Mouse (Mus musculus) embryonic facial prominence, embryonic 10.5 days (tissue): Measurements from ENCODE around the gene P2rx6. TPM values are rescaled to one million over a fixed set of nuclear protein-coding genes. Genes with fewer than 3 reads are reported as not detected.
A peak's percentile ranks its signal among the peaks of the same experiment; 100 is the strongest.

Source experiments
- DNase-seq: peaks from one replicate; pipeline ENCODE4 v3.0.0-alpha.2; 2017; ENCODE audit warnings: low spot score
- H3K27ac ChIP-seq: fragments of 300-500 bp; sonication (generic); replicated peaks from 2 replicates; pipeline ENCODE4 v1.5.1; 2016; ENCODE audit warnings: mild to moderate bottlenecking
- H3K27me3 ChIP-seq: fragments of 300-500 bp; sonication (generic); replicated peaks from 2 replicates; pipeline ENCODE4 v1.6.1; 2016; ENCODE audit warnings: low read depth, mild to moderate bottlenecking; ENCODE audit not compliant: poor library complexity, severe bottlenecking
- H3K36me3 ChIP-seq: fragments of 300-500 bp; sonication (generic); replicated peaks from 2 replicates; pipeline ENCODE4 v1.6.1; 2016; ENCODE audit warnings: mild to moderate bottlenecking, moderate library complexity
- H3K4me1 ChIP-seq: fragments of 300-500 bp; sonication (generic); 2 replicates; pipeline ENCODE4 v1.6.1; 2016
- H3K4me3 ChIP-seq: fragments of 300-500 bp; sonication (generic); 2 replicates; pipeline ENCODE4 v1.5.1; 2016; ENCODE audit warnings: mild to moderate bottlenecking, moderate library complexity
- H3K9me3 ChIP-seq: fragments of 300-500 bp; sonication (generic); 2 replicates; pipeline ENCODE4 v1.6.1; 2016; ENCODE audit warnings: mild to moderate bottlenecking
- WGBS: fragments of 180-500 bp; shearing (Covaris S2); methylation state at CpG from one replicate; pipeline ENCODE4 v1.1.7; 2016; 5-methylcytosine and 5-hydroxymethylcytosine counted together
- polyA plus RNA-seq: library from polyadenylated mRNA; unstranded; fragments of >200 nt; fragmentation: Nextera tagmentation; extraction: Ambion mirVana; gene quantifications from 2 replicates; pipeline ENCODE4 v1.2.1, GENCODE M21; 2016

Gene P2rx6
- polyA plus RNA-seq, 1 experiment from 2014 or later = 0.24 TPM

- DNase-seq = no peak
- 86% methylated on average over 5 of the region's 5 CpGs for WGBS
- H3K27me3 ChIP-seq = no peaks in the 10 kb centered on the region
- H3K36me3 ChIP-seq = peaks cover 3% of the 10 kb centered on the region
- no peak overlapping the region for H3K4me3 ChIP-seq
- no peak overlapping the region for H3K27ac ChIP-seq
- H3K9me3 ChIP-seq = no peaks in the 10 kb centered on the region
- peaks cover 16% of the 10 kb centered on the region for H3K4me1 ChIP-seq
These were observed 54.5 kb downstream of the P2rx6 start for GRCm38 (mm10) chr16:17616212-17616611.

- H3K4me1 ChIP-seq = peaks cover 16% of the 10 kb centered on the region
- peaks cover 21% of the 10 kb centered on the region for H3K36me3 ChIP-seq
- H3K4me3 ChIP-seq = peak overlapping the region; percentile 37
- no peaks in the 10 kb centered on the region for H3K9me3 ChIP-seq
- 17% methylated on average over 13 of the region's 13 CpGs for WGBS
- H3K27me3 ChIP-seq = no peaks in the 10 kb centered on the region
- peak; percentile 76 for DNase-seq
- 0 out of 2 replicates have a peak overlapping the region, but pooled peaks have one; percentile 20 for H3K27ac ChIP-seq
These were observed 56.4 kb downstream of the P2rx6 start for GRCm38 (mm10) chr16:17617922-17618565.

- peaks cover 16% of the 10 kb centered on the region for H3K4me1 ChIP-seq
- no peaks in the 10 kb centered on the region for H3K9me3 ChIP-seq
- peak within 1 kb of the TSS; percentile 88 for H3K27ac ChIP-seq
- no peaks in the 10 kb centered on the region for H3K27me3 ChIP-seq
- peaks cover 35% of the 10 kb centered on the region for H3K36me3 ChIP-seq
- WGBS = 4% methylated on average over 60 of the region's 60 CpGs
- DNase-seq = peak; percentile 94
- H3K4me3 ChIP-seq = peak within 1 kb of the TSS; percentile 84
These were observed 57.8 kb downstream of the P2rx6 start, which contains the start of gene Smpd4 for GRCm38 (mm10) chr16:17619198-17620105. Gene Smpd4, plus strand, starts transcription at chr16:17619354.

- Histone ChIP-seq H3K27ac (no peak overlapping the region), H3K4me1 (peaks cover 16% of the 10 kb centered on the region), H3K36me3 (peaks cover 59% of the 10 kb centered on the region), H3K4me3 (no peak overlapping the region), H3K9me3 (no peaks in the 10 kb centered on the region), H3K27me3 (no peaks in the 10 kb centered on the region)
- DNase-seq = no peak
- 91% methylated on average over 1 of the region's 1 CpGs for WGBS
These were observed 60.3 kb downstream of the P2rx6 start for GRCm38 (mm10) chr16:17621936-17622335.

DNA sequence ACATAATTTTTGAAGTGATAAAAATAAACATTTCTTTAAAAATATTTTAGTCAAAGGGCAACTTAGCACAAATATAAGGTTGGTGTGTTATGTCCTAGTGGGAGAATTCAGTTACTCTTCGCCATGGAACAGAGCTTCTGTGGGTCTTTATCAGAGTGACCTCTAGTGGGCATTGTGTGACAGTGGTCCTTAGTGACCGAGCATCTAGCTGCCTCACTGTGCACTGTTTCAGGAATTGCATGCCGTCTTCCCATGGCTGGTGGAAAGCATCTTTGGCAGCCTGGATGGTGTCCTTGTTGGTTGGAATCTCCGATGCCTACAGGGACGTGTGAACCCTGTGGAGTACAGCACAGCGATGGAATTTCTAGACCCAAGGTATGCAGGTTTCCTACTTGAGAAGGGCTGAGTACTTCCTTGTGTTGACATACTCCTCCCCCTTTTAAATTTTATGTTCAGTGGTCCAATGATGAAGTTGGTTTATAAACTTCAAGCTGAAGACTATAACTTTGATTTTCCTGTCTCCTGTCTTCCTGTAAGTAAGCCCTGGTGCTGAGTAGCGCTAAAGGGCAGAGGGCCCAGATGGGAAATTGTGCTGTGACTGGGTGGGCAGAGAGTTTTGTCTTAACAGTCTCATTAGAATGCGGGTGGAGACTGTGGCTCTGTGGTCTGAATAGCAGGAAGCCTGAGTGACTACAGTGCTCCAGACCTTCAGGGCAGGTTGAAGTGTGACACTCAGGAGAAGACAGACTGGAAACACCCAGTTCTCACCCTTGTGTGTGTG lies 64.0 kb downstream of the P2rx6 start:
- peaks cover 97% of the 10 kb centered on the region for H3K36me3 ChIP-seq
- DNase-seq = no peak
- H3K27ac ChIP-seq = no peak overlapping the region
- no peaks in the 10 kb centered on the region for H3K27me3 ChIP-seq
- no peaks in the 10 kb centered on the region for H3K9me3 ChIP-seq
- WGBS = 72% methylated on average over 8 of the region's 8 CpGs
- peaks cover 1% of the 10 kb centered on the region for H3K4me1 ChIP-seq
- no peak overlapping the region for H3K4me3 ChIP-seq

DNA sequence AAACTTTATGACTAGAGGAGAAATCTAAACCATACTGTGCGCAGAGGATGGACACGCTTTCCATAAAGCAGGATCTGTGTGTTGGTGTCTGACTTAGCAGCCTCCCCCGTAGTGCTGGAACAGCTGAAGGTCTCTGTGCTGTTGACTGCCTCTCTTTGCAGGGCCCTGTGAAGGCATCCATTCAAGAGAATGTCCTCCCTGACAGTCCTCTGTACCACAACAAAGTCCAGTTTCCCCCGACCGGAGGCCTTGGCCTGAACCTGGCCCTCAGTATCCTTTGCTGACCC lies 64.5 kb downstream of the P2rx6 start:
- H3K36me3 ChIP-seq = peaks cover 99% of the 10 kb centered on the region
- DNase-seq = no peak
- 97% methylated on average over 5 of the region's 5 CpGs for WGBS
- no peaks in the 10 kb centered on the region for H3K9me3 ChIP-seq
- H3K4me1 ChIP-seq = no peaks in the 10 kb centered on the region
- H3K4me3 ChIP-seq = no peak overlapping the region
- H3K27me3 ChIP-seq = no peaks in the 10 kb centered on the region
- H3K27ac ChIP-seq = no peak overlapping the region

Other genes with a start within 250 kb of the P2rx6 start
- 0.19 and 0.21 TPM in 2 replicates for gene Serpind1, start 230.5 kb upstream of the P2rx6 start, polyA plus RNA-seq
- gene Snap29, start 155.9 kb upstream of the P2rx6 start, polyA plus RNA-seq = 9.8 and 11.2 TPM in 2 replicates
- 38.0 and 39.0 TPM in 2 replicates for gene Pi4ka, start 155.6 kb upstream of the P2rx6 start, polyA plus RNA-seq
- 70.9 and 73.3 TPM in 2 replicates for gene Crkl, start 109.9 kb upstream of the P2rx6 start, polyA plus RNA-seq
- 0.75 and 1.1 TPM in 2 replicates for gene Aifm3, start 72.3 kb upstream of the P2rx6 start, polyA plus RNA-seq
- gene Lztr1, start 53.2 kb upstream of the P2rx6 start, polyA plus RNA-seq = 84.2 and 87.5 TPM in 2 replicates
- 49.4 and 52.2 TPM in 2 replicates for gene Thap7, start 30.7 kb upstream of the P2rx6 start, polyA plus RNA-seq
- gene Lrrc74b, start 638 bp upstream of the P2rx6 start, polyA plus RNA-seq = 0.10 TPM in 1 of 2 replicates, not detected in the other
- gene Slc7a4, start 21.3 kb downstream of the P2rx6 start, polyA plus RNA-seq = 1.5 and 1.6 TPM in 2 replicates
- 66.7 and 68.7 TPM in 2 replicates for gene Smpd4, start 57.5 kb downstream of the P2rx6 start, polyA plus RNA-seq
- gene Ccdc74a, start 84.6 kb downstream of the P2rx6 start, polyA plus RNA-seq = 5.3 and 6.6 TPM in 2 replicates
- 50.3 and 50.5 TPM in 2 replicates for gene Med15, start 171.0 kb downstream of the P2rx6 start, polyA plus RNA-seq
- gene Klhl22, start 197.7 kb downstream of the P2rx6 start, polyA plus RNA-seq = 64.9 and 72.8 TPM in 2 replicates
- 9.3 and 10.5 TPM in 2 replicates for gene Scarf2, start 235.4 kb downstream of the P2rx6 start, polyA plus RNA-seq